Mouse (Mus musculus): ENCODE measurements at regions not wholly inside any gene's neighbourhood (a gene's known extent, or its start where the extent isn't known, plus 50 kb on each side); places are given as distances from the start of the nearest gene placed in this dataset.

GRCm38 (mm10) chr13:52154111-52154843 lies 307.8 kb downstream of the Gadd45g start:
- no peak for DNase-seq

- DNase-seq: peak; percentile 8 to 17
Observed at GRCm38 (mm10) chr13:52154844-52155587, 308.5 kb downstream of the Gadd45g start.

GRCm38 (mm10) chr13:52155588-52156086 lies 309.2 kb downstream of the Gadd45g start:
- DNase-seq: peak in 1 of 2 experiments; percentile 34

- no peak for DNase-seq
Observed at GRCm38 (mm10) chr13:52162676-52163075, 316.2 kb downstream of the Gadd45g start.

- no peak for DNase-seq
Observed at GRCm38 (mm10) chr13:52165531-52165930, 319.1 kb downstream of the Gadd45g start.

- DNase-seq: no peak
Observed at GRCm38 (mm10) chr13:52167968-52168367, 321.5 kb downstream of the Gadd45g start.

GRCm38 (mm10) chr13:52172706-52173346 lies 326.3 kb downstream of the Gadd45g start:
- no peak for DNase-seq

GRCm38 (mm10) chr13:52175665-52176064 lies 329.2 kb downstream of the Gadd45g start:
- no peak for DNase-seq

- DNase-seq: no peak
Observed at GRCm38 (mm10) chr13:52179977-52180376, 333.5 kb downstream of the Gadd45g start.

- no peak for DNase-seq
Observed at GRCm38 (mm10) chr13:52183635-52184034, 337.2 kb downstream of the Gadd45g start.

- DNase-seq: no peak
Observed at GRCm38 (mm10) chr13:52185574-52185973, 339.1 kb downstream of the Gadd45g start.

- DNase-seq: no peak
Observed at GRCm38 (mm10) chr13:52187841-52188604, 341.5 kb downstream of the Gadd45g start.

- DNase-seq: no peak
Observed at GRCm38 (mm10) chr13:52188605-52189003, 342.1 kb downstream of the Gadd45g start.

- no peak for DNase-seq
Observed at GRCm38 (mm10) chr13:52189382-52189923, 341.6 kb downstream of the Diras2 start.

- DNase-seq: no peak
Observed at GRCm38 (mm10) chr13:52190256-52190655, 340.8 kb downstream of the Diras2 start.

GRCm38 (mm10) chr13:52190848-52191590 lies 340.1 kb downstream of the Diras2 start:
- no peak for DNase-seq

GRCm38 (mm10) chr13:52196917-52197316 lies 334.2 kb downstream of the Diras2 start:
- no peak for DNase-seq

GRCm38 (mm10) chr13:52198649-52199348 lies 332.3 kb downstream of the Diras2 start:
- no peak for DNase-seq

GRCm38 (mm10) chr13:52202372-52202771 lies 328.7 kb downstream of the Diras2 start:
- no peak for DNase-seq

- no peak for DNase-seq
Observed at GRCm38 (mm10) chr13:52205951-52206350, 325.1 kb downstream of the Diras2 start.

- DNase-seq: no peak
Observed at GRCm38 (mm10) chr13:52216343-52216742, 314.7 kb downstream of the Diras2 start.
